Mouse (Mus musculus) lung, adult 18-20 months (tissue): ENCODE results near the gene 0610010F05Rik.
A peak's percentile ranks its signal among the peaks of the same experiment; 100 is the strongest.
"Not testable (repeated sequence)": the region's sequence is repeated elsewhere in the genome, so short reads cannot be mapped to it uniquely, and the experiment has no call there.

ENCODE experiments used
- DNase-seq, 2 experiments: peaks; one replicate each; pipeline ENCODE4 v3.0.0; 2022; ENCODE audit warnings: mixed read lengths in 2 of 2

0610010F05Rik gene

GRCm38 (mm10) chr11:23632945-23633878 lies at the start of gene 0610010F05Rik:
Gene 0610010F05Rik, minus strand, starts transcription at chr11:23633639.
- peak; percentile 83 to 85 for DNase-seq

- DNase-seq: no peak
Observed at GRCm38 (mm10) chr11:23682561-23682960, 49.1 kb upstream of the 0610010F05Rik start.

- no peak for DNase-seq
Observed at GRCm38 (mm10) chr11:23680435-23680950, 47.1 kb upstream of the 0610010F05Rik start.

GRCm38 (mm10) chr11:23679044-23679642 lies 45.7 kb upstream of the 0610010F05Rik start:
- DNase-seq: peak in 1 of 2 experiments; percentile 59

- no peak for DNase-seq
Observed at GRCm38 (mm10) chr11:23676100-23676499, 42.7 kb upstream of the 0610010F05Rik start.

- peak in 1 of 2 experiments; percentile 56 for DNase-seq
Observed at GRCm38 (mm10) chr11:23672256-23672749, 38.9 kb upstream of the 0610010F05Rik start.

GRCm38 (mm10) chr11:23667128-23667527 lies 33.7 kb upstream of the 0610010F05Rik start:
- DNase-seq: peak in 1 of 2 experiments; percentile 24

GRCm38 (mm10) chr11:23666526-23666925 lies 33.1 kb upstream of the 0610010F05Rik start:
- DNase-seq: no peak

GRCm38 (mm10) chr11:23665798-23666501 lies 32.5 kb upstream of the 0610010F05Rik start, which contains the start of gene Pex13:
Gene Pex13, minus strand, starts transcription at chr11:23665959.
- peak; percentile 93 to 95 for DNase-seq

GRCm38 (mm10) chr11:23665311-23665786 lies 31.9 kb upstream of the 0610010F05Rik start, which contains the start of gene Pus10:
Gene Pus10, plus strand, starts transcription at chr11:23665674.
- DNase-seq: peak; percentile 47 to 65

GRCm38 (mm10) chr11:23664232-23664631 lies 30.8 kb upstream of the 0610010F05Rik start:
- no peak for DNase-seq

- no peak for DNase-seq
Observed at GRCm38 (mm10) chr11:23657791-23658190, 24.4 kb upstream of the 0610010F05Rik start.

GRCm38 (mm10) chr11:23653666-23654065 lies 20.2 kb upstream of the 0610010F05Rik start:
- no peak for DNase-seq

- no peak for DNase-seq
Observed at GRCm38 (mm10) chr11:23647835-23648234, 14.4 kb upstream of the 0610010F05Rik start.

GRCm38 (mm10) chr11:23647431-23647830 lies 14.0 kb upstream of the 0610010F05Rik start:
- DNase-seq: no peak

- DNase-seq: no peak
Observed at GRCm38 (mm10) chr11:23634573-23634972, 1.1 kb upstream of the 0610010F05Rik start.

GRCm38 (mm10) chr11:23633879-23634215 lies 408 bp upstream of the 0610010F05Rik start:
- no peak for DNase-seq

- DNase-seq: no peak
Observed at GRCm38 (mm10) chr11:23630664-23631063, 2.8 kb downstream of the 0610010F05Rik start.

GRCm38 (mm10) chr11:23618995-23619394 lies 14.4 kb downstream of the 0610010F05Rik start:
- no peak for DNase-seq

- no peak for DNase-seq
Observed at GRCm38 (mm10) chr11:23614546-23614945, 18.9 kb downstream of the 0610010F05Rik start.

- not testable (repeated sequence) for DNase-seq
Observed at GRCm38 (mm10) chr11:23607291-23607690, 26.1 kb downstream of the 0610010F05Rik start.

GRCm38 (mm10) chr11:23570130-23570529 lies 63.3 kb downstream of the 0610010F05Rik start:
- no peak for DNase-seq
